ENCODE assay signal across 11 mouse cellular contexts in the genomic region with DNA sequence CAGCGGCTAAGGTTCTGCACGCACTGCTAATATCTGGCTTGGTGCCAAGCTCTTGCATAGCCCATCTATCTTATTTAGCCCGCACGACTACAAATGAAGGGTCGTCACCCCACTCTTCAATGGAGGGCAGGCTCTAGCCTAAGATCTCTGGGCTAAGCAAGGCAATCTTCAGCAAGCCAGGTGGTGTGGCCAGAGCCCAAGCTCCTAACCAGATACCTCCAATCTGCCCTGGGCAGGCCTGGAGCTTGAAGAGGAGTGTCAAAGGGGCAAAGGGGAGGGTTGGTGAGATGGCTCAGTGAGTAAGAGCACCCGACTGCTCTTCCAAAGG. TPM values are rescaled to one million over a fixed set of nuclear protein-coding genes. Genes with fewer than 3 reads are reported as not detected.
DNase-seq lines count a peak whose midpoint lies in the region; ATAC-seq and TF ChIP-seq lines count a peak whose summit lies in the region.
"Had no signal": no experiment of that assay in that cellular context is flagged by ENCODE, and none has a peak within 500 bp of the region (broad histone marks: within the 10 kb centered on the region; RNA-seq: fewer than 3 reads in every experiment).

No protein-coding gene starts in this region.

- no peak overlapping the region for H3K4me2 ChIP-seq in embryonic facial prominence, embryonic 14.5 days (ENCODE audit: low read depth, low read length)
- no peak overlapping the region for H3K4me2 ChIP-seq in hindbrain, embryonic 15.5 days
- no peak overlapping the region for H3K4me2 ChIP-seq in midbrain, embryonic 13.5 days (replicated peaks)

- no peak overlapping the region for H3K9ac ChIP-seq in embryonic facial prominence, embryonic 14.5 days (ENCODE audit: low read depth, low read length)
- no peak overlapping the region for H3K9ac ChIP-seq in hindbrain, embryonic 15.5 days
- H3K9ac ChIP-seq in midbrain, embryonic 13.5 days (replicated peaks), result 0 out of 2 replicates have a peak overlapping the region, but pooled peaks have one; percentile 5

- peaks cover 10% of the 10 kb centered on the region for H3K4me1 ChIP-seq in embryonic facial prominence, embryonic 14.5 days (ENCODE audit: control insufficient read depth, insufficient read depth, low read length)
- H3K4me1 ChIP-seq in hindbrain, embryonic 15.5 days (replicated peaks), result peaks cover 69% of the 10 kb centered on the region
- H3K4me1 ChIP-seq in midbrain, embryonic 13.5 days (replicated peaks), result peaks cover 90% of the 10 kb centered on the region

- H3K27ac ChIP-seq in embryonic facial prominence, embryonic 14.5 days (replicated peaks; ENCODE audit: low read depth, low read length), result no peak overlapping the region
- H3K27ac ChIP-seq in hindbrain, embryonic 15.5 days (replicated peaks), result peak overlapping the region; percentile 75
- H3K27ac ChIP-seq in midbrain, embryonic 13.5 days, result peak overlapping the region; percentile 77
- no peak overlapping the region for H3K27ac ChIP-seq in layer of hippocampus, adult 2 months

- no peaks in the 10 kb centered on the region for H3K27me3 ChIP-seq in embryonic facial prominence, embryonic 14.5 days (replicated peaks; ENCODE audit: control insufficient read depth, insufficient read depth, low read length)
- no peaks in the 10 kb centered on the region for H3K27me3 ChIP-seq in hindbrain, embryonic 15.5 days
- no peaks in the 10 kb centered on the region for H3K27me3 ChIP-seq in midbrain, embryonic 13.5 days

- peak; percentile 51 for DNase-seq in kidney, adult 11 months
- no peak for DNase-seq in kidney, postnatal 14 days
- no peak for DNase-seq in embryonic facial prominence, embryonic 14.5 days (ENCODE audit: low spot score)
- no peak for DNase-seq in layer of hippocampus, adult 2 months (ENCODE audit: low spot score in 2 of 2)
- no peak for DNase-seq in lung, postnatal 4 days
- no peak for DNase-seq in left cerebral cortex, adult 8-10 months (ENCODE audit: low spot score in 2 of 2)
- DNase-seq: cerebellum, adult 18-20 months; heart, postnatal 36 days; lung, postnatal 36 days had no signal

- H3K9me3 ChIP-seq in embryonic facial prominence, embryonic 14.5 days (ENCODE audit: control insufficient read depth, low read length), result no peaks in the 10 kb centered on the region
- no peaks in the 10 kb centered on the region for H3K9me3 ChIP-seq in hindbrain, embryonic 15.5 days
- no peaks in the 10 kb centered on the region for H3K9me3 ChIP-seq in midbrain, embryonic 13.5 days

- no peak for TF ChIP-seq CTCF in layer of hippocampus, adult 2 months (conservative IDR thresholded peaks at IDR 0.05)

- 30% methylated on average over 6 of the region's 6 CpGs for WGBS in embryonic facial prominence, embryonic 14.5 days
- 16% methylated on average over 6 of the region's 6 CpGs for WGBS in hindbrain, embryonic 15.5 days
- 26% methylated on average over 6 of the region's 6 CpGs for WGBS in midbrain, embryonic 13.5 days

- H3K36me3 ChIP-seq in embryonic facial prominence, embryonic 14.5 days (ENCODE audit: control insufficient read depth, insufficient read depth, low read length), result no peaks in the 10 kb centered on the region
- no peaks in the 10 kb centered on the region for H3K36me3 ChIP-seq in hindbrain, embryonic 15.5 days
- H3K36me3 ChIP-seq in midbrain, embryonic 13.5 days, result peaks cover 3% of the 10 kb centered on the region; the same call in 1 of the 2 replicates

- H3K4me3 ChIP-seq in embryonic facial prominence, embryonic 14.5 days (ENCODE audit: low read depth, low read length), result no peak overlapping the region
- no peak overlapping the region for H3K4me3 ChIP-seq in hindbrain, embryonic 15.5 days
- H3K4me3 ChIP-seq in midbrain, embryonic 13.5 days (replicated peaks), result no peak overlapping the region
- H3K4me3 ChIP-seq in layer of hippocampus, adult 2 months, result no peak overlapping the region

- 0 out of 2 replicates have a peak, but pooled peaks have one; percentile 24 for ATAC-seq in embryonic facial prominence, embryonic 14.5 days (ENCODE audit: low read depth)
- ATAC-seq in hindbrain, embryonic 15.5 days (ENCODE audit: low FRiP score, low read depth), result 0 out of 2 replicates have a peak, but pooled peaks have one; percentile 20
- ATAC-seq in midbrain, embryonic 13.5 days, result 0 out of 2 replicates have a peak, but pooled peaks have one; percentile 12

RNA-seq across cellular contexts. Expression of a gene that starts 20.9 kb away (rescaled TPM):
- 3.6 and 4.7 TPM in 2 replicates for polyA plus RNA-seq in embryonic facial prominence, embryonic 14.5 days (2014; fragmentation: Nextera tagmentation; extraction: Ambion mirVana)
- 11.7 and 12.6 TPM in 2 replicates for polyA plus RNA-seq in hindbrain, embryonic 15.5 days (2015; fragmentation: Nextera tagmentation; extraction: Ambion mirVana)
- 8.5 and 14.3 TPM in 2 replicates for polyA plus RNA-seq in midbrain, embryonic 13.5 days (2015; fragmentation: Nextera tagmentation; extraction: Ambion mirVana)
- total RNA-seq in layer of hippocampus, adult 2 months (2021), result 10 to 100 TPM; 34.5 to 35.5 TPM
- 10 to 100 TPM; 37.8 to 40.9 (median 39.0) TPM for total RNA-seq in left cerebral cortex, adult 8-10 months (2022)

Comparison
In these comparisons a context has a peak if more than half of its experiments do, and no peak if none do; other contexts are left out.
1. H3K27ac ChIP-seq: peak in hindbrain, embryonic 15.5 days (single experiment) and midbrain, embryonic 13.5 days (single experiment); none in embryonic facial prominence, embryonic 14.5 days (single experiment) and layer of hippocampus, adult 2 months (single experiment).
2. Peak in every context shown above with its lines, with median percentiles within 50 percentile points of each other: ATAC-seq.